Comparison of ENCODE assay signal across 20 mouse cellular contexts in the genomic region with DNA sequence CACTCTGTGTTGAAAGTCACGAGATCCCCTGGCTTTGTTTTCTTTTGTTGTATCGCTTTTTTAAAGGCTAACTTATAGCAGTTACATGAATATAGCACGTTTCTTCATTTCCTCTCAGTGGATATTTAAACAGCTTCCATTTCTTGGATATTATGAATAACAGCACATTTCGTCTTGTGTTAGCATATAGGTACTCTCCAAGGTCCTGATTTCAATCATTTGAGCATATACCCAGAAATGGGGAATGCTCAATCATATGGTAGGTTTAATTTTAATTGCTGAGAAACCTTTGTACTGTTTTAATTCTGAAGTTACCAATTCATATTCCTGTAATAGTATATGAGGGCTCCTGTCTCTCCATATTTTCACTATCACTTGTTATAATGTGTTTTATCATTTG. TPM values are rescaled to one million over a fixed set of nuclear protein-coding genes. Genes with fewer than 3 reads are reported as not detected.
"Had no signal": no experiment of that assay in that cellular context is flagged by ENCODE, and none has a peak within 500 bp of the region (broad histone marks: within the 10 kb centered on the region; RNA-seq: fewer than 3 reads in every experiment).

No protein-coding gene starts in this region.

- H3K27me3 ChIP-seq: kidney, embryonic 15.5 days; limb, embryonic 12.5 days; limb, embryonic 15.5 days; neural tube, embryonic 12.5 days; neural tube, embryonic 15.5 days; stomach, embryonic 15.5 days had no signal

- ATAC-seq: liver, postnatal 0 days had no signal

- H3K4me3 ChIP-seq: kidney, embryonic 15.5 days; limb, embryonic 12.5 days; limb, embryonic 15.5 days; neural tube, embryonic 12.5 days; neural tube, embryonic 15.5 days; stomach, embryonic 15.5 days had no signal

- H3K4me1 ChIP-seq: kidney, embryonic 15.5 days; limb, embryonic 12.5 days; limb, embryonic 15.5 days; neural tube, embryonic 12.5 days; neural tube, embryonic 15.5 days; stomach, embryonic 15.5 days had no signal

- H3K4me2 ChIP-seq: kidney, embryonic 15.5 days; limb, embryonic 12.5 days; limb, embryonic 15.5 days; liver, embryonic 11.5 days; midbrain, embryonic 11.5 days; neural tube, embryonic 12.5 days; neural tube, embryonic 15.5 days; stomach, embryonic 15.5 days had no signal

- H3K9me3 ChIP-seq: kidney, embryonic 15.5 days; limb, embryonic 12.5 days; limb, embryonic 15.5 days; neural tube, embryonic 12.5 days; neural tube, embryonic 15.5 days; stomach, embryonic 15.5 days had no signal

- DNase-seq: kidney, adult 8-10 months; kidney, postnatal 14 days; left cerebral cortex, postnatal 4 days; liver, postnatal 0 days; lung, postnatal 14 days; lung, postnatal 4 days; midbrain, embryonic 14.5 days; right cerebral cortex, adult 18-20 months; right cerebral cortex, postnatal 14 days; spleen, adult 18-20 months; thymus, postnatal 25 days had no signal

- H3K9ac ChIP-seq: kidney, embryonic 15.5 days; limb, embryonic 12.5 days; limb, embryonic 15.5 days; liver, embryonic 14.5 days; liver, postnatal 0 days; neural tube, embryonic 12.5 days; neural tube, embryonic 15.5 days; stomach, embryonic 15.5 days had no signal

- H3K27ac ChIP-seq: kidney, embryonic 15.5 days; limb, embryonic 12.5 days; limb, embryonic 15.5 days; liver, embryonic 14.5 days; neural tube, embryonic 12.5 days; neural tube, embryonic 15.5 days; stomach, embryonic 15.5 days had no signal

RNA-seq across cellular contexts. Expression of gene Abcc12, which starts 58.5 kb away (rescaled TPM):
- polyA plus RNA-seq: liver, embryonic 11.5 days; liver, postnatal 0 days; neural tube, embryonic 12.5 days had no signal
